Mouse (Mus musculus): ENCODE measurements around the gene Runx3.

Runx3 gene

DNA sequence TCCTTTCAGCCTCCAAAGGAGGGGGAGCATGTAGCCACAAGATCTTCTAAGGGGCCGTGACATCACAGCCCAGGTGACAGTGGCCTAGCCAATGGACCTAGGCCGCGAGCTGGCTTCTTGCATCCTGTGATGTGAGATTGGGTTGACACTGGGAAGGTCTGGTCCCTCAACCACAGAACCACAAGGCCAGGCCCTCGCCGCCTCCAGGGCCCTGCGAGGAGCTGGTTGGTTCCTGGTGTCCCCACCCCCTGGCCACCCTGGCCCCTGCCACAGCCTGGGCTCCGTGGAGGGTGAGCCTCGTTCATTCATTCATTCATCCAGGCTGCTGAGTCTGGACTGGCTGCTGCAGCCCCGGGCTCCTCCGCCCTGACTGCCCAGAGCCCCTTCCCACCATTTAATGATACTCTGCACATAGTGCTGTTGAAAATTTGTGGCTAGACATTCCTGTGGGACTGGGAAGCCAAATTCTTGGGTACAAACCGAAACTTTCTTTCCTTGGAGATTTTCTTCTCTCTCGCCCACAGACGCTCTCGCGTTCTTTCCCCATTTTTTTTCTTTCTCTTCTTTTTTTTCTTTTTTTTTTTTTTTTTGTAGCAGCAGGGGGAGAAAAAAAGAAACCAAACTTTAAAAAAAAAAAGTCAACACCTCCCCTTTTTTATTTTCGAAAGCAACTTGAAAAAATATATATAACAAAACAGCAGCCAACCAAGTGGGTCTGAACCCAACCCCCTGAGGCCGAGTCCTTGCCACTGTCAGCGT is at the start of gene Runx3:
Runx3 (plus strand) TSS at position 311 of the 759 bp plus-strand sequence.
- no peak for DNase-seq (ENCODE audit: low spot score)

DNA sequence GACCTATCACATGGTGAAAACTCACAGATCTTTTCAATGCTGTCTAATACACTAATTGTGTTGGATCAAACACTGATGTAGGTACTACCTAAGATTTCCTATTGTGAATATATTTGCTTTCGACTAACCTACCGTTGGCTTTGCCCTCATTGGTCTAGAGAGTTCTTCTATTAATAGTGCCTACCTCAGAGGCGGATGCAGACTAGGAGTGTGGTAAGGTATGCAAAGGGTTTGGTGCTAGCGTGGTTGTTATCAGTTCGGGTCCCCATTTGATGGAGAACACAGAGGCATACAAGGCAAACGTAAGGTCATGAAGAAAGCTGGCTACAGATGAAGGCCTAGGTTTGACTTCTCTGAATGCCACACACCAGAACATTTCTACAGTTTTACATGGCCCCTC is 47.8 kb upstream of the Runx3 start:
- DNase-seq (ENCODE audit: low spot score) = no peak

DNA sequence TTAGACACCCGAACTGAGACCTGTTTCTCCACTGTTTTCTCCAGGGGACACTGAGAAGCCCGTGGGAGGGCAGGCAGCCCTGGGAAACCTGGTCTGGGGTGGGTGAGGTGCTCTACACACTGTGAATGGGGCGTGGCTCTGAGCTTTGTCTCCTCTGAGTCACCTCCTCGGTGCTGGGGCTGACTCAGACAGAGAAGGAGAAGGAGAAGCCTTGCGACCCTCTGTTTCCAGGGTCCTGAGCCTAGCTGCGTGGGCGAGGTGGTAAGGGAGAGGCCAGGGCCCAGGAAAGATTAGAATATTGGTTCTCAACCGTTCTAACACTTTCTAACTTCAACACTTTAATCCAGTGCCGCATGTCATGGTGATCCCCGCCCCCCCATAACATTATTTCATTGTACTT is 46.9 kb upstream of the Runx3 start:
- no peak for DNase-seq (ENCODE audit: low spot score)

DNA sequence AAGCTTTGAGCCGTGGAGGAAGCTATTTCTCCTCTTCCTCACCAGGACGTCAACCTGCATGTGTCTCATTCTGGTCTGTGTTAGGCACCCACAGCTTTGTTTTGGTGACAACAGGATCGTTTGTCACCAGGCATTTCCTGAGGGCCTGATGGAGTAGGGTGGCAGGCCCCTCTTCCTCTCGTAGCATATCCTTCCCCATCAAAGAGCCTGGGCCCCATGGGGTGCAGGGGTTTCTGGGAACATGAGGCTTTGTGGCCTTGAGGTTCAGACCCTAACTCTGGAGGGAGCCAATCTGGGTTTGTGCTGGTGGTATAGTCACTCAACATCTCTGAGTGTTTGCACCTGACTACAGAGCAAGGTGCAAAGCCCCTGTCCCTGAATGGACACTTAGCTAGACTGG is 45.8 kb upstream of the Runx3 start:
- no peak for DNase-seq (ENCODE audit: low spot score)

DNA sequence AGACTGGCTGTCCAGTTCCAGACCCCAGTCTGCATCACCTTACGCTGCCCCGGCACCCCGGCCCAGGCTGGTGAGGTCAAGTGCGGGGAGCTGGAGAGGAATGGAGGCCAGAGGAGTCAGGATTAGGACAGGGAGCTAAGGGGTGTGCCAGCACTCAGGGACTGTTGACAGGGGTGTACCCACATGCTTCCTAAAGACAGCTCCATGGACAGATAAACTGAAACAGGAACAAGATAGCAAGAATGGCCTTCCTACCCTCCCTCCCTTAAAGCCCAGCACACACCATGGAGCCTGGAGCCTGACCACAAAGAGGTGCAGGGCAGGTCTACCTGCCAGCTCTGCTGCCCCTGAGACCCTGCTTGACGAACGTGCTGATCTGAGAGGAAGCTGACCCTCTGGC is 45.1 kb upstream of the Runx3 start:
- no peak for DNase-seq (ENCODE audit: low spot score)

DNA sequence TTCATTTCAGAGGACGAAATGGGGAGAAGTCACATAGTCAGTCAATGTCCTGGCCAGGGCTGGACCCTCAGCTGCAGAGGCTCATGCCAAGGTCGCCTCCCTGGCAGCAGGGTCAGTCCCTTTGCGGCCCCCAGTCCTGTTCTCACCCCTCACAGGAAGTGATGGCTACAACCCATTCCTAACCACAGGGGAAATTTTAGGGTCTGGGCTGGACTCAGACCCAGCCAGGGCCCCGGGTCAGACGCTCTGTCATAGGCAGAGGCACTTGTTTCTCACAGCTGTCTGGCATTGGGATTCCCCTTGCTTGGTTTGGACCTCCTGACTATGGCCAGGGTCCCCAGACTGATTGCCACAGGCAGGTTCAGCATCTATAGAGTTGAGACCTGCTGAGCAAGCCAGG is 43.8 kb upstream of the Runx3 start:
- DNase-seq (ENCODE audit: low spot score) = no peak

DNA sequence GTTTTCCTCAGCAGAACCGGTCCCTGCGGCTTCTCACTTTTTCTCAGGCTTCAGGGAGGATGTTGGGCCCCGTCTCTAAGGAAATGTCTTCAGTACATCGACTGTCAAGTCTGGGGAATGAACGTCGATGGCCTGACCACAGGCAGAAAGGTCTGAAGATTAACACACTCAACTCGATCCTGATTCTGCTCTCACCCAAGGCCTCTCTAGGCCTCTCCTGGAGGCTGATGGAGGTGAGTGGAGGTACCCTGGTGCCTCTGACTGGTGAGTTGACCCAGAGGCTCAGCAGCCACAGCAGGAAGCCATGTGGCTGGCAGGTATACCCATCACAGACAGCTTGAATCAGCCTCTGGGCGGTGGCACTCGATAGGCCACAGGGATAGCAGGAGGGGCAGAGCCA is 43.3 kb upstream of the Runx3 start:
- no peak for DNase-seq (ENCODE audit: low spot score)

DNA sequence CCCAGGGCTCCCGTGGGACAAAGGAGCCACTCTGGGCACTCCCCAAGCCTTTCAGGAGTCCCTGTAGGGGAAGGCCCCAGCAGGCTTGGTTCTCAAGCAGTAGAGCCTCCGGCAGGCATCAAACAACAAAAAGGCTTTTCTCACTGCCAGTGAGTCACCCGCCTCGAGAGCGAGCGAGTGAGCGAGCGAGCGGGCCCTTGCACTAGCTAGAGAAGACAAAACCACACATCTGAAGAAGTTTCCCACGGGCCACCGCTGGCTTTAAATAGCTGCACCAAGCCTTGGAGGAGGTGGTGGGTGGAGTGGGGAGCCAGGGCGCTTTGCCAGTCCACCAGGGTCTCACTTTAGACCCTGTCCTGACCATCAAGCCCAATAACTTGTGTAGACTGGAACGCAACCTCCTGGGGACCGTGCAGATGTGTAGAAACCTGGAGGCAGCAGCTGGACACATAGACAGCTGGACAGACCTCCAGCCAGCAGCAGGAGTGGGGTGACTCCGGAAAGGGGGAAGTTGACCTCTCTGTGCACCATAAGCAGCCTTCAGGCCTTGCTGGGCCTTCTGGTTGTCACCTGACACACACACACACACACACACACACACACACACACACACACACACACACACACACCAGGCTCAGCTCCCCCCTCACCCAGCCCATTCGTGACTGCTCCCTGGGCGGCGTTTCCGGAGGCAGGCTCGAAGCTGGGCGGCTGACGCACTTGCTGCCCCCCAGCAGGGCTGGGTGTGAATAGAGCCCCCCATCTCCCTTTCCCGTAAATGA is 40.4 kb upstream of the Runx3 start:
- no peak for DNase-seq (ENCODE audit: low spot score)

DNA sequence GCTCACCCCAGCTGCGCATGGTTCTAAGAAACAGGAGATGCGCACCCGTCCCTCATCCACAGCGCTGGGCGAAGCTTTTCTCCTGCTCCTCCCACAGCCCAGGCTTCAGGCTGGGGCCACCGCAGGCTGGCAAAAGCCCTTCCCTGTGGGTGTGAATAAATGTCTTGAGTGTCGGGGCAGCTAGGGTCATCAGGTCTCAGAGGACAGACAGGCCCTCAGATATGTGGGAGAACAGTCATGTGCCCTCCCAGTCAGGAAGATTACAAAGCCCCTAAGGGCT is 39.9 kb upstream of the Runx3 start:
- no peak for DNase-seq (ENCODE audit: low spot score)

DNA sequence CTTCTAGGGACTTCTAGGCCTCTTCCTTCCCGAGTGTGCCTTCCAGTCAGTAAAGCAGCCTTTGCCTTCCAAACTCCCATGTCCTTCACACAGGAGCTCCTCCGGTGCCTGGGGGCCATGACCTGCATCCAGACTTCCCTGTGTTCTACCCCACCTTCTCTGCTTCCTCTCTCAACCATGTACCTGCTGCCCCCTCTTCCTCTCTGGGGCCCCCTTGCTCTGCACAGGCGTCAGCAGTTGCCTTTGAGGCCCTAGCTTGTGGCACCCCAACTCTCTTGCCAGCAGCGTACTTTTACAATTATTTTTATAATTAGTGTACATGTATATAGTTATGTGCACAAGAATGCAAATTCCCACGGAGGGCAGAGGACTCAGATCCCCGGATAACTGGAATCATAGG is 37.4 kb upstream of the Runx3 start:
- no peak for DNase-seq (ENCODE audit: low spot score)

DNA sequence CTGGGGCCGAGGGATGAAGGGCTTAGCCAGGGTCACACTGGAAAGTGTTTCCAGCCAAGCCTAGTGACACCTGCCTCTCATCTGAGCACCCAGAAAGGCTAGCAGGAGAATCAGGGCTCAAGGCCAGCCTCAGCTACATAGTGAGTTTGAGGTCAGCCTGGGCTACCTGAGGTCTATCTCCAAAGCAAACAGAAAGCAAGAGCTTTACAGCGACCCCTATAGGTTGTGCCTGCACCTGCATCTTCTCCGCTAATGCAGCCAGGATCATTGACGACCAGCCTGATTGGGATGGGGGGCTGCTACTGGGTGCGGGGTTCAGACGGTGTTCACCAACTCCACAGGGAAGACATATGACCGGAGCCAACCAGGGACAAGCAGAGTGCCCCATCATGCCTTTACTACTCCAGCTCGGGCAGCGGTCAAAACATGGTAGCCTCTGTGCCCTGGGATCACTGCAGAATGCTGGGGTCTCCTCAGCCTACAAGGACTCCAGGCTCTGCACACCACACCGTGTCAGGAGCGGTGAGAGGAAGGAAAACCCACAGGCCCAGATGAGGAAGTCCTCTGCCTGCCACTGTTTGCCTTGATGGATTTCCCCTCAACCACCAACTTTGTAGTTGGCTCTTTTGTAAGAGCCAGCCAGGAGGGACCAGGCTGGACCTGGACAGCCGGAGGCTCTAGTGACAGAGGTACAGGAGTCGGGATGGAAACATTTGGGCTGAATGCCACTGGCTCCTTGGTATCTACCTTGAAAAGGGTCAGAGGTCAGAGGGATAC is 35.2 kb upstream of the Runx3 start:
- no peak for DNase-seq (ENCODE audit: low spot score)

DNA sequence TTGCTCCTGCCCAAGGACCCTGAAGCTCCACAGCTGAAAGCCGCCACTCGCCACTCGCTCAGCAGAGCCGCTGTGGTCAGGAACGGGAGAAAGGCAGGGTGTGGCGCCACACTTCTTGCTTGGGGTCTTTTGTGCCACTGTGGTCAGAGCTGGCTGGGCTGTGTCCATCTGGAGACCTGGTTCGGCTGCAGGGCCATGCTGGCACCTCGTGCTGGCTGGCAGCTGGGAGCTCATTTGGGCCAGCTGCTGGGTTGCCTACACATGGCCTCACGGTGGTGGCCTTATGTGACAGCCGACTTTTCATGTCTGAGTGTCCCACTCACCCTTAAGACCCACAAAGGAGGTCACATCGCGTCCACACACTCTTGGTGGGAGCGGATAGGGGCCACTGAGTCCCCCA is 29.8 kb upstream of the Runx3 start:
- DNase-seq (ENCODE audit: low spot score) = no peak

DNA sequence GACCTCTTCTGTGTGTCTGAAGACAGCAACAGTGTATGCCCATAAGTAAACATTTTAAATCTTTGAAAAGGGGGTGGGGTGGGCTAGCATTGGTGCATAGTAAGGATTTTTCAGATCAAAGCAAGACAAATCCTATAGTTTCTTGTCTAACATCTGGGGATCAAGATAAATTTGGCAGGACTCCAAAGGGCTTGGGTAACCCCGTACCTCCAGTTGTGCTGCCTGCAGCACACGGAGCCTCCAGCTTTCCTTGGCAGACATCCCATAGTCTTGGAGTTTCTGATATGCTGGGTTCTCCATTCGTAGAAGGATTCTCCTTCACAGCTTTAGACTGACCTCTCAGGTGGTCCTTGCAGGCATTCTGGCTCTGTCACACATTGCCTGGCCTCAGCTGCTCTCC is 27.6 kb upstream of the Runx3 start:
- no peak for DNase-seq (ENCODE audit: low spot score)

DNA sequence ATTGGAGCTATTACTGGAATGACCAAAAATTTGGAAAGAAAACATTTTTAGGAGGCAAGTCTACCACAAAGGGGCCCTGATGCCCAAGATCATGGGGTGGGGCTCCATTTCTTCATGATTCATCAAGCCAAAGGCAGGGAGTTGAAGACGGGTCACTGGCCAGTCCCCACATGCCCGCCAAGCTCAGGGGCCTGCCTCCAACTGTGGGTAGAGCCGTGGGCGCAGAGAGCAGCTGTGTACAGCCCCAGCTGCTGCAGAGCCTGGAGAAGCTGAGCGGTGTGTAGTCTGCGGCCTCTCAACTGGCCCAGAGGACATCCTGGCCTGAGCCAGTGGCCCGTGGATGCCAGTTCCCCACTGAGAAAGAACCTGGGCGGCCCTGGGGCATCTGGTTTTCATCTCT is 24.8 kb upstream of the Runx3 start:
- DNase-seq (ENCODE audit: low spot score) = no peak

DNA sequence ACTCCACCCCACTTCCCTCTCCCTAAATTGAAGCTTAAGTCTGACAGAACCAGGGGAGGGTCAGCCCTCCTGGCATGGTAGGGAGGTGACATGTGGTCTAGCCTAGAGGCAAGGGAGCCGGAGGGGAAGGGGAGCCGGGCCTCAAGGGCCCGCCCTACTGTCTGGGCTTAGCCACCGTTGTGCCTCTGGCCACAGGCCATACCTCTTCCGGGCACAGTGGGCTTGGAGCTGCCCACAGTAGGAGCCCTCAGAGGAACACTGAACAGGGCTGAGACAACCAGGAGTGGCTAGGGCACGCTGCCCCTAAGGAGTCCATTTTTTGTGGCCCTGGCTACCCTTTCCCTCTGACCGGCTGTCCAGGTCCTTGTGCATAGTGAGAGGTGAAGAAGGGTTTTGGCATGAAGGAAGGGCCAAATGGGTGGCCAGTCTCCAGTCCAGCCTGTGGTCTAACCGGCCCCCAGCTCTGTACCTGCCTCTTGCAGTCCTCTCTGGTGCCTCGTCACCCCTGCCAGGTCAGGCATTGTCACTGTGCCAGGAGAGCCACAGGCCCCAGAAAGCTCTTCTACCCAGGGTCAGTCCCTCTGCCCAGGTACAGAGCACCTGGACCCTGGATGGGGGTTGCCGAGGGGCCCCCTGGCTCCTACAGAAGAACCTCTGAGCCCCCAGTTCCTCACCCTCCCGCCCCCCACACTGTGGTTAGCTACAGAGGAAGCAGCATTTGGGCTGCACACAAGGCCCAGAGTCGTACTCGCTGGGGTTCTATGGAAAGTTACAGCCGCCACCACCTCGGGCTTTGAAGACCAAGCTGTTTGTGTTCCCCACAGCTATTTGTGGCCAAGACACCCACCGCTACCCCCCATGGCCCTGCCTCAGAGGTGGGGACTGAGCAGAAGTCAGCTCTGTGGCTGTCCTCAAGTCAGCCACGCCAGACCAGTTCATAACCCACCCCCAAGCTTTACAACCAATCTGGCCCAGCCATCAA is 22.3 kb upstream of the Runx3 start:
- no peak for DNase-seq (ENCODE audit: low spot score)

DNA sequence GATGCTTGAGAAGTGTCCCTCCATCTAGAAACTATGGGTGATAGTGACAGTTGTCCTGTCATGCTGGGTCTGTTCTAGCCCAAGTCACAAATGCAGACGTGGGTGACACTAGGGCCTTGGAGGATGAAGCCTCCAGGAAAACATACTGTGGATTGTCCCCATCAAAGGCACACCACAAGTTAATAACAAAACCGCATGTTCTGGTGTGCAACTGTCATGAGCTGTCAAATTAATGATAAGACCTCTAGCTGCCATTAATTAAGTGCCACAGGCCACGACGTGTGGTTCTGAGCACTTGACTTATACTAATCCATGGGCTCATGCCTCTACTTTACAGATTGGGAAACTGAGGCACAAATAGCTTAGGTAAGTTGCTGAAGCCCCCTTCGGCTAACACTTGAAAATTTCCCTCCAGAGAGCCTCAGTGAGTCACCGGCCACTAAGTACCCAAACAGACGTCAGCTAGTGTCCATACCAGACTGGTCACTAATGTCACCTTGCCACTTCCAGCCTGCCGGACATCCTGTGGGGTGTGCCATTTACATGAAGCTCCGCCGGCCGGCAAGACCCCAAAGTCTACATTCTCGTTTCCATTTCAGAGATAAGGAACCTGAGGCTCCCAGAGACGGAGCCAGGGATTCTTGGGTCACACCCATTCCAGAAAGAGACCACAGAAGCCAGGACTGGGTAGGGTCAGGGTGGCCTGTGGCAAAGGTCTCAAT is 18.3 kb upstream of the Runx3 start:
- DNase-seq (ENCODE audit: low spot score) = no peak

DNA sequence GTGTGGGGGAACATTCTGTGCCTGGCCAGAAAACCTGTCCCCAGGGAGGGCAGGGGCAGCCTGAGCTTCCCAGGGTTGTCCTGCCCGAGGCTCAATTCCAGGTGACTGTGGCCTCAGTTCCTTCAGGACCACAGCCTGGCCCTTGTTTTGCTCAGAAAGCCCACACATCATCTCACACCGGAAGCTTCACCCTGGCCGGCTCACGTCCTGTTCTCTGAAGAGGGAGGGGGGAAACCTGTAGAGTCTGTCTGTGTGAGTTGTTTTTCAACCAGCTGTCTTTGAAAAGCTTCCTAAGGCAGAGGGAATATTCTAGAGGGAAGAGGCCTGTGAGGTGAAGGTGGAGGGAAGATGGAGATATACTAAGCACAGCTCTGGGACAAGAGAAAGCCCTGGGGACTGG is 17.7 kb upstream of the Runx3 start:
- no peak for DNase-seq (ENCODE audit: low spot score)

DNA sequence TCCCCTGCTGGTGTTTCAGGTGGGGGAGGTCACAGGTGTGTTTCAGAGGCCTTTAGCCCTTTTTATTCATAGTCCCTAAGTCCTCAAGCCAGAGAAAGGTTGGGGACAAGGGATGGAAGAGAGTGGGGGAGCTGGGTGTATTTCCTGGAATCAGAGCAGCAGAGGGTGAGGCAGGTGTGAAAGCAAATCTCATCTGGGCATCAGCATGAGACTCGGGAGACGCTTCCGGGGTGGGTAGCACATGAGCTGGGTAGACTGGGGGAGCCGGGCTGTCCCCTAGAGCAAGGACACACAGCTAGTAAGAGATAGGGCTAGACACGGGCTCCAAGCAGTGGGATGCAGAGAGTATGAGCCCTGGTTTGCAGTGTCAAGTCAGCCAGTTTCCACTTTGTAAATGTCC is 16.7 kb upstream of the Runx3 start:
- DNase-seq (ENCODE audit: low spot score) = no peak

DNA sequence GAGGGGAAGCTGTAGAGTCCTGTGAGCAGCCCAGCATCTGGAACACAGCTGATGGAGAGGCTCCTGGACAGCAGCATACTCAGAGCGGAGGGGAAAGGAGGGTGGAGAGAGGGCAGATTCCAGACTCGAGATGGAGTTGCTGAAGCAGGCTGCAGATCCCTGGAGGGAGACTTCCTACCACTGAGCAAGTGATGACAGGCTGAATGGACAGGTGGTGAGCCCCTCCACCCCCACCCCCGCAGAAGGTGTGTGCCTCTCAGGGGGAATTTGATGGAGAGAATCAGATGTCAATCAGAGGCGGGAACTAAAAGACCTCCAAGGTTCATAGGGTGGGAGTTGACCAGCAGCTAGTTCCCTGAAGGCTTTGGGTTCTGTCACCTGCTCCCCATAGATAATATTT is 13.5 kb upstream of the Runx3 start:
- DNase-seq (ENCODE audit: low spot score) = no peak

DNA sequence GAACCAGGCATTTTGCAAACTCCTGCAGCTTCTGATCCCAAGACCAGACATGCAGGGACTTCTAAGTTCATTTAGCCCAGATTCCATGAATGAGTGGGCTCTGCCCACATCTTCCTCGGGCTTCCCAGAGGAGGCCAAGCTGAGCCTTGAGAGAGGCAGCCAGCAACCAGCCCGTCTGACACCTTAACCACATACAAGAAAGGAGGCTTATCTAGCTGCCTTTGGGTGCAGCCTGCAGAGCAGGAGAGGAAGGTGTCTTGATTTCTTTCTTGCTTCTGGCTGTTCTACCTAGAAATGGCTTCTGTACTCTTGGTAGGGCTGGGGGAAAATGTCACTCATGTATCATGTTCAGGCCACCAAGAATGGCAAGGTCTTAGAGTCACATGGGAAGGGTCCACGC is 11.8 kb upstream of the Runx3 start:
- DNase-seq (ENCODE audit: low spot score) = no peak

DNA sequence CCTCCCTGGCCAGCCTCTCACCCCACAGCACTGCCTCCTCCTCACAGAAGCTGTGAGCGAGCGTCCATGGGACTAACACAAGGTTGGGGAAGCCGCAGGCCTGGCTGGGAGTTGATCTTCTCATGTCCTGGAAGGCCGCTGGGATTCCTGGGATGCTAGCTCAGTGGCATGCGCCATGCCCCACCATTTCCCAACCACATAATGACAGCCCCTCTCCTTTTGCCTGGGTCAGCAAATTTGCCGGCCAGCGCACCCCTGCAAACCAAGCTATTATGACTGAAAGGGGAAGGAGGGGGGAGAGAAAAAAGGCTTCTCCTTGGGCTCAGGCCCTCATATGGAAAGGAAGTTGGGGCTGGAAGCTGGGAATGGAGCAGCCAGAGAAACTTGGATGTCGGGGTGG is 6.8 kb upstream of the Runx3 start:
- no peak for DNase-seq (ENCODE audit: low spot score)

Data from testis, postnatal 14 days (tissue).